Mouse (Mus musculus): ENCODE measurements at regions not wholly inside any gene's neighbourhood (a gene's known extent, or its start where the extent isn't known, plus 50 kb on each side); places are given as distances from the start of the nearest gene placed in this dataset.

GRCm38 (mm10) chr13:114532393-114533097, 73.8 kb upstream of the Fst start:
- TF ChIP-seq CTCF (IDR thresholded peaks at IDR 0.05; ENCODE audit: low read depth, low read length) (no peak), POLR2A (IDR thresholded peaks at IDR 0.05; ENCODE audit: extremely low read depth, insufficient read depth, low read length) (no peak)

All from liver, adult 2 months (tissue).